Mouse (Mus musculus) stomach, embryonic 15.5 days (tissue): Measurements from ENCODE around the gene Cacna1b. TPM values are rescaled to one million over a fixed set of nuclear protein-coding genes. Genes with fewer than 3 reads are reported as not detected.
A peak's percentile ranks its signal among the peaks of the same experiment; 100 is the strongest.

ENCODE experiments used
- ATAC-seq: fragments of 200-750 bp; cut with Nextera tagmentation; 2 replicates; pipeline ENCODE4 v1.8.0; 2017; ENCODE audit warnings: low read depth, moderate number of reproducible peaks, moderate TSS enrichment; ENCODE audit not compliant: insufficient read depth, low FRiP score
- H3K27ac ChIP-seq: fragments of 300-500 bp; sonication (generic); 2 replicates; pipeline ENCODE4 v1.5.1; 2015; ENCODE audit warnings: mild to moderate bottlenecking, inconsistent platforms
- H3K27me3 ChIP-seq: fragments of 300-500 bp; sonication (generic); replicated peaks from 2 replicates; pipeline ENCODE4 v1.6.1; 2015; ENCODE audit warnings: inconsistent platforms
- H3K36me3 ChIP-seq: fragments of 300-500 bp; sonication (generic); 2 replicates; pipeline ENCODE4 v1.6.1; 2015; ENCODE audit warnings: inconsistent platforms
- H3K4me1 ChIP-seq: fragments of 300-500 bp; sonication (generic); 2 replicates; pipeline ENCODE4 v1.6.1; 2015; ENCODE audit warnings: inconsistent platforms
- H3K4me2 ChIP-seq: fragments of 300-500 bp; sonication (generic); 2 replicates; pipeline ENCODE4 v1.6.1; 2015; ENCODE audit warnings: mild to moderate bottlenecking, inconsistent platforms
- H3K4me3 ChIP-seq: fragments of 300-500 bp; sonication (generic); replicated peaks from 2 replicates; pipeline ENCODE4 v1.5.1; 2015; ENCODE audit warnings: inconsistent platforms
- H3K9ac ChIP-seq: fragments of 300-500 bp; sonication (generic); 2 replicates; pipeline ENCODE4 v1.6.1; 2015; ENCODE audit warnings: inconsistent platforms
- H3K9me3 ChIP-seq: fragments of 300-500 bp; sonication (generic); 2 replicates; pipeline ENCODE4 v1.6.1; 2016; ENCODE audit warnings: inconsistent platforms
- WGBS: fragments of 180-500 bp; shearing (Covaris S2); methylation state at CpG from one replicate; pipeline ENCODE4 v1.1.7; 2015; 5-methylcytosine and 5-hydroxymethylcytosine counted together
- polyA plus RNA-seq: library from polyadenylated mRNA; unstranded; fragments of >200 nt; fragmentation: Nextera tagmentation; extraction: Ambion mirVana; gene quantifications from 2 replicates; pipeline ENCODE4 v1.2.1, GENCODE M21; 2015

Cacna1b gene
- polyA plus RNA-seq: 1.1 and 1.2 TPM in 2 replicates

GRCm38 (mm10) chr2:24763115-24763557 lies at the start of gene Cacna1b:
Cacna1b (minus strand) TSS chr2:24763152.
- no peak within 1 kb of the TSS for H3K9ac ChIP-seq

GRCm38 (mm10) chr2:24809746-24810145 lies 46.8 kb upstream of the Cacna1b start:
- Histone ChIP-seq H3K4me1 (no peaks in the 10 kb centered on the region), H3K27ac (no peak overlapping the region), H3K36me3 (peaks cover 56% of the 10 kb centered on the region), H3K27me3 (no peaks in the 10 kb centered on the region), H3K9ac (no peak overlapping the region), H3K4me2 (no peak overlapping the region), H3K4me3 (no peak overlapping the region), H3K9me3 (no peaks in the 10 kb centered on the region)
- ATAC-seq: no peak
- 77% methylated on average over 3 of the region's 3 CpGs for WGBS

More at GRCm38 (mm10) chr2:24763115-24763557, at the start of gene Cacna1b:
- WGBS: 0% methylated on average over 42 of the region's 42 CpGs
- no peaks in the 10 kb centered on the region for H3K36me3 ChIP-seq
- H3K4me2 ChIP-seq: peak within 1 kb of the TSS; percentile 99
- H3K4me1 ChIP-seq: peaks cover 19% of the 10 kb centered on the region
- H3K4me3 ChIP-seq: peak within 1 kb of the TSS; percentile 53
- H3K9me3 ChIP-seq: no peaks in the 10 kb centered on the region
- ATAC-seq: peak; percentile 84
- peaks cover 32% of the 10 kb centered on the region for H3K27me3 ChIP-seq
- H3K27ac ChIP-seq: no peak within 1 kb of the TSS

- WGBS: 94% methylated on average over 10 of the region's 10 CpGs
- Histone ChIP-seq H3K4me1 (no peaks in the 10 kb centered on the region), H3K27ac (no peak overlapping the region), H3K4me3 (no peak overlapping the region), H3K36me3 (peaks cover 58% of the 10 kb centered on the region), H3K9me3 (no peaks in the 10 kb centered on the region), H3K9ac (no peak overlapping the region), H3K4me2 (no peak overlapping the region), H3K27me3 (no peaks in the 10 kb centered on the region)
- no peak for ATAC-seq
These were observed 44.7 kb upstream of the Cacna1b start for GRCm38 (mm10) chr2:24807691-24808090.

GRCm38 (mm10) chr2:24807036-24807435 lies 44.1 kb upstream of the Cacna1b start:
- no peak overlapping the region for H3K9ac ChIP-seq
- WGBS: 92% methylated on average over 3 of the region's 3 CpGs
- no peaks in the 10 kb centered on the region for H3K27me3 ChIP-seq
- no peaks in the 10 kb centered on the region for H3K9me3 ChIP-seq
- H3K4me1 ChIP-seq: no peaks in the 10 kb centered on the region
- no peak overlapping the region for H3K4me3 ChIP-seq
- H3K4me2 ChIP-seq: no peak overlapping the region
- H3K27ac ChIP-seq: no peak overlapping the region
- H3K36me3 ChIP-seq: peaks cover 60% of the 10 kb centered on the region
- no peak for ATAC-seq

GRCm38 (mm10) chr2:24806143-24806542 lies 43.2 kb upstream of the Cacna1b start:
- Histone ChIP-seq H3K27me3 (no peaks in the 10 kb centered on the region), H3K9ac (no peak overlapping the region), H3K4me2 (no peak overlapping the region), H3K4me1 (no peaks in the 10 kb centered on the region), H3K27ac (no peak overlapping the region), H3K36me3 (peaks cover 68% of the 10 kb centered on the region), H3K9me3 (no peaks in the 10 kb centered on the region), H3K4me3 (no peak overlapping the region)
- 91% methylated on average over 6 of the region's 6 CpGs for WGBS
- no peak for ATAC-seq

- Histone ChIP-seq H3K9me3 (no peaks in the 10 kb centered on the region), H3K4me1 (no peaks in the 10 kb centered on the region)
- 86% methylated on average over 4 of the region's 4 CpGs for WGBS
These were observed 42.7 kb upstream of the Cacna1b start for GRCm38 (mm10) chr2:24805621-24806020.

GRCm38 (mm10) chr2:24796833-24797457 lies 34.0 kb upstream of the Cacna1b start:
- Histone ChIP-seq H3K4me3 (no peak overlapping the region), H3K27me3 (no peaks in the 10 kb centered on the region), H3K9ac (no peak overlapping the region), H3K4me2 (no peak overlapping the region), H3K36me3 (peaks cover 53% of the 10 kb centered on the region), H3K27ac (no peak overlapping the region), H3K4me1 (no peaks in the 10 kb centered on the region), H3K9me3 (no peaks in the 10 kb centered on the region)
- ATAC-seq: no peak
- WGBS: 83% methylated on average over 5 of the region's 5 CpGs

More at GRCm38 (mm10) chr2:24805621-24806020, 42.7 kb upstream of the Cacna1b start:
- H3K36me3 ChIP-seq: peaks cover 66% of the 10 kb centered on the region
- H3K4me2 ChIP-seq: no peak overlapping the region
- no peaks in the 10 kb centered on the region for H3K27me3 ChIP-seq
- no peak overlapping the region for H3K27ac ChIP-seq
- no peak overlapping the region for H3K4me3 ChIP-seq
- H3K9ac ChIP-seq: no peak overlapping the region
- no peak for ATAC-seq

- no peak overlapping the region for H3K4me2 ChIP-seq
- no peaks in the 10 kb centered on the region for H3K4me1 ChIP-seq
- H3K36me3 ChIP-seq: peaks cover 17% of the 10 kb centered on the region
- no peak for ATAC-seq
- H3K9me3 ChIP-seq: no peaks in the 10 kb centered on the region
- H3K4me3 ChIP-seq: no peak overlapping the region
- 70% methylated on average over 4 of the region's 4 CpGs for WGBS
- H3K27ac ChIP-seq: no peak overlapping the region
- no peak overlapping the region for H3K9ac ChIP-seq
- no peaks in the 10 kb centered on the region for H3K27me3 ChIP-seq
These were observed 24.3 kb upstream of the Cacna1b start for GRCm38 (mm10) chr2:24787250-24787649.

GRCm38 (mm10) chr2:24781253-24781652 lies 18.3 kb upstream of the Cacna1b start:
- ATAC-seq: no peak
- Histone ChIP-seq H3K9me3 (no peaks in the 10 kb centered on the region), H3K27ac (no peak overlapping the region), H3K9ac (no peak overlapping the region), H3K4me1 (no peaks in the 10 kb centered on the region), H3K4me3 (no peak overlapping the region), H3K27me3 (no peaks in the 10 kb centered on the region), H3K36me3 (no peaks in the 10 kb centered on the region), H3K4me2 (no peak overlapping the region)
- 45% methylated on average over 4 of the region's 4 CpGs for WGBS

GRCm38 (mm10) chr2:24776831-24777230 lies 13.9 kb upstream of the Cacna1b start:
- no peaks in the 10 kb centered on the region for H3K9me3 ChIP-seq
- no peak overlapping the region for H3K4me3 ChIP-seq
- ATAC-seq: no peak
- 20% methylated on average over 3 of the region's 5 CpGs for WGBS
- H3K27me3 ChIP-seq: no peaks in the 10 kb centered on the region
- no peak overlapping the region for H3K4me2 ChIP-seq
- no peak overlapping the region for H3K27ac ChIP-seq
- no peaks in the 10 kb centered on the region for H3K36me3 ChIP-seq
- no peak overlapping the region for H3K9ac ChIP-seq
- H3K4me1 ChIP-seq: no peaks in the 10 kb centered on the region

- 72% methylated on average over 11 of the region's 11 CpGs for whole genome bisulfite sequencing
- H3K9ac ChIP-seq: no peak overlapping the region
- H3K27me3 ChIP-seq: no peaks in the 10 kb centered on the region
- no peaks in the 10 kb centered on the region for H3K36me3 ChIP-seq
- no peaks in the 10 kb centered on the region for H3K4me1 ChIP-seq
- H3K4me3 ChIP-seq: no peak overlapping the region
- H3K27ac ChIP-seq: no peak overlapping the region
- H3K9me3 ChIP-seq: no peaks in the 10 kb centered on the region
- no peak overlapping the region for H3K4me2 ChIP-seq
- no peak for ATAC-seq
These were observed 13.1 kb upstream of the Cacna1b start for GRCm38 (mm10) chr2:24775951-24776587.

GRCm38 (mm10) chr2:24774832-24775231 lies 11.9 kb upstream of the Cacna1b start:
- 62% methylated on average over 7 of the region's 7 CpGs for WGBS
- no peaks in the 10 kb centered on the region for H3K4me1 ChIP-seq
- no peaks in the 10 kb centered on the region for H3K36me3 ChIP-seq
- no peak for ATAC-seq
- H3K9me3 ChIP-seq: no peaks in the 10 kb centered on the region
- H3K9ac ChIP-seq: no peak overlapping the region
- H3K27me3 ChIP-seq: no peaks in the 10 kb centered on the region
- H3K27ac ChIP-seq: no peak overlapping the region
- H3K4me3 ChIP-seq: no peak overlapping the region
- no peak overlapping the region for H3K4me2 ChIP-seq
